Mouse (Mus musculus) forebrain, embryonic 15.5 days (tissue): Measurements from ENCODE around the gene Uqcrc1. TPM values are rescaled to one million over a fixed set of nuclear protein-coding genes. Genes with fewer than 3 reads are reported as not detected.

ENCODE experiments used
- ATAC-seq: fragments of 200-750 bp; cut with Nextera tagmentation; replicated peaks from 2 replicates; pipeline ENCODE4 v1.8.0; 2017; ENCODE audit warnings: mild to moderate bottlenecking, moderate TSS enrichment, moderate library complexity
- H3K27ac ChIP-seq: fragments of 300-500 bp; sonication (generic); replicated peaks from 2 replicates; pipeline ENCODE4 v1.5.1; 2015; ENCODE audit warnings: mild to moderate bottlenecking, inconsistent platforms
- H3K27me3 ChIP-seq: fragments of 300-500 bp; sonication (generic); 2 replicates; pipeline ENCODE4 v1.6.1; 2015; ENCODE audit warnings: inconsistent platforms
- H3K36me3 ChIP-seq: fragments of 300-500 bp; sonication (generic); 2 replicates; pipeline ENCODE4 v1.6.1; 2015; ENCODE audit warnings: mild to moderate bottlenecking, inconsistent platforms
- H3K4me1 ChIP-seq: fragments of 300-500 bp; sonication (generic); 2 replicates; pipeline ENCODE4 v1.6.1; 2015; ENCODE audit warnings: inconsistent platforms
- H3K4me2 ChIP-seq: fragments of 300-500 bp; sonication (generic); replicated peaks from 2 replicates; pipeline ENCODE4 v1.6.1; 2015; ENCODE audit warnings: mild to moderate bottlenecking, inconsistent platforms
- H3K4me3 ChIP-seq: fragments of 300-500 bp; sonication (generic); 2 replicates; pipeline ENCODE4 v1.5.1; 2015; ENCODE audit warnings: mild to moderate bottlenecking, inconsistent platforms
- H3K9ac ChIP-seq: fragments of 300-500 bp; sonication (generic); replicated peaks from 2 replicates; pipeline ENCODE4 v1.6.1; 2015; ENCODE audit warnings: mild to moderate bottlenecking, inconsistent platforms
- H3K9me3 ChIP-seq: fragments of 300-500 bp; sonication (generic); 2 replicates; pipeline ENCODE4 v1.6.1; 2016; ENCODE audit warnings: inconsistent platforms
- WGBS: fragments of 180-500 bp; shearing (Covaris S2); methylation state at CpG from one replicate; pipeline ENCODE4 v1.1.7; 2015; ENCODE audit warnings: mixed read lengths; 5-methylcytosine and 5-hydroxymethylcytosine counted together
- polyA plus RNA-seq: library from polyadenylated mRNA; unstranded; fragments of >200 nt; fragmentation: Nextera tagmentation; extraction: Ambion mirVana; gene quantifications from 2 replicates; pipeline ENCODE4 v1.2.1, GENCODE M21; 2015

The Uqcrc1 gene
- polyA plus RNA-seq, 1 experiment from 2014 or later, result 384 TPM

DNA sequence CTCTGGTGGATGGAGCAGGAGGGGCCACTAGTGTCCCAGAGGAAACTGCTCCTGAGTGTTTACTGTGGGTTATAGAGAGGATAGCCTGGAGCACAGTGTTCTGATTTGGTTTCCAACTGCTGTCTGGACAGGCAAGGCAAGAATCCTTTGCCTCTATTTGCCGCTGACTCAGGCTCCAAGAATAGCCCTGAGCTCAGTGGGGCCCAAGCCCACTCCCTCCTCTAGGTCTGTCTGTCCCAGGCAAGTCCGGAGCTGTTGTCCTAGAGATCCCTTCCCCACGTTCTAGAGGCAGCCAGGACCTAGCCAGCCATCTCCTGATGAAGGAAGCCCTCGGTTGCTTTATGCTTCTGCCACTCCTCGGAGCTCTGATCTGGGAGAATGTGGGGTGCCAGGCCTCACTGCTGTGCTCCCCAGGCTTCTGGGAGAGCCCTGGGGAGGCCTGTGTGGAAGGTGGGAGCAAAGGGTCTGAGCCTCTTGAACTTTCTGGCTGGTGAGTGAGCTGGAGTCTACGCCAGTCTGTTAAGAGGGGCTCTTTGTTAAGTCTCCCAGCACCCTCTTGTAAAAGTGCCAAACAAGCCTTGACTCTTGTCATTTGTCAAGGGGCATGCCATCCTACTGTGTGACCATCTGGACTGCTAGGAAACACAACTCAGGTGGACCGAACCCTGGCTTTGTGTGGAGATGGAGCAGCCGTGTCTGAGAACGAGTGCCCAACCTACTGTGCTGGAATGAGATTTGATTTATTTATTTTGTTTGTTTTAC is 13.7 kb downstream of the Uqcrc1 start:
- H3K27ac ChIP-seq, result no peak overlapping the region
- no peak for ATAC-seq
- peaks cover 18% of the 10 kb centered on the region for H3K27me3 ChIP-seq
- H3K9ac ChIP-seq, result no peak overlapping the region
- H3K4me2 ChIP-seq, result no peak overlapping the region
- H3K36me3 ChIP-seq, result peaks cover 56% of the 10 kb centered on the region
- H3K4me3 ChIP-seq, result no peak overlapping the region
- H3K4me1 ChIP-seq, result no peaks in the 10 kb centered on the region
- 87% methylated on average over 9 of the region's 9 CpGs for WGBS
- H3K9me3 ChIP-seq, result no peaks in the 10 kb centered on the region

DNA sequence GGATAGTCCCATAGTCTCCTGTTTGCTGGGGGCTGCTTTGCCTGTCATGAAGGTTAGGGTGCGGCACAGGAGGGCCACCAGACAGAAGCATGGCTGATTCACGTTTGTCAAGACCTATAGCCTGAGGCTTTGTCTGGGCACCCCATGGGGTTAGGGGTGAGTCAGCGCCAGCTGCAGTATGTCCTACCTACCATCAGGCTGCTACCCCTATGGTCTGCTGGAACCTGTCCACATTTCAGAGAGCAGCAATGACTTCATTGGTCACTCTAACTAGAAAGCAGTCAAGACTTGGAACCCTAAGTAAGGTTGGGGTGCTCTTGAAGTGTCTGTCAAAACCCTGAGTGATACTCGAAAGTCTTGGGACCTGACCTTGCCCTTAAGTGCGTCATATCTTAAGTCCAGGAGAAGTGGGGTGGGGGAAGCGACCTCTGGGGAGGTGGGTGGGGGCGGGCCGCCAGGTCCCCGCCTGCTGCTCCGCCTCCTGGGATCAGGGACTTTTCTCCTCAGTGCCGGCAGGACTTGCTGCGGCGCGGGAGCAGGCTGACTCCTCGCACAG is 16.7 kb downstream of the Uqcrc1 start, which contains the start of gene Col7a1:
Gene Col7a1 (plus strand): TSS at position 506 of the 556 bp plus-strand sequence.
- Histone ChIP-seq H3K27me3 (peaks cover 18% of the 10 kb centered on the region), H3K36me3 (peaks cover 27% of the 10 kb centered on the region), H3K4me1 (no peaks in the 10 kb centered on the region), H3K27ac (no peak within 1 kb of the TSS), H3K4me2 (no peak within 1 kb of the TSS), H3K4me3 (no peak within 1 kb of the TSS), H3K9ac (no peak within 1 kb of the TSS), H3K9me3 (no peaks in the 10 kb centered on the region)
- whole genome bisulfite sequencing, result 10% methylated on average over 15 of the region's 15 CpGs
- no peak for ATAC-seq

DNA sequence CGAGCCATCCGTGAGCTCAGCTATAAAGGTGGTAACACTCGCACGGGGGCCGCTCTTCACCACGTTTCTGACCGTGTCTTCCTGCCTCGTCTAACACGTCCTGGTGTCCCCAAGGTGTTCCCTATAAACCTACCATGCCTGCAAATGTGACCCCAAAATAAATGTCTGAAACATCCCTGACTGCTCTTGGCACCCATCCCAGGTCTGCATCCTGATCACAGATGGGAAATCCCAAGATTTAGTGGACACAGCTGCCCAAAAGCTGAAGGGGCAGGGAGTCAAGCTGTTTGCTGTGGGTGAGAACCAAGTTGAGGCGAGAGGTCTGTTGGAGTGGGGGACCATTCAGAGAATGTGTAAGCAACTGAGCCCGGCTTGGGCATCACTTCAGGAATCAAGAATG is 18.8 kb downstream of the Uqcrc1 start:
- Histone ChIP-seq H3K36me3 (peaks cover 7% of the 10 kb centered on the region), H3K27ac (no peak overlapping the region), H3K4me1 (no peaks in the 10 kb centered on the region), H3K4me3 (no peak overlapping the region), H3K9me3 (no peaks in the 10 kb centered on the region), H3K27me3 (peaks cover 18% of the 10 kb centered on the region), H3K4me2 (no peak overlapping the region), H3K9ac (no peak overlapping the region)
- 91% methylated on average over 11 of the region's 11 CpGs for WGBS
- no peak for ATAC-seq

DNA sequence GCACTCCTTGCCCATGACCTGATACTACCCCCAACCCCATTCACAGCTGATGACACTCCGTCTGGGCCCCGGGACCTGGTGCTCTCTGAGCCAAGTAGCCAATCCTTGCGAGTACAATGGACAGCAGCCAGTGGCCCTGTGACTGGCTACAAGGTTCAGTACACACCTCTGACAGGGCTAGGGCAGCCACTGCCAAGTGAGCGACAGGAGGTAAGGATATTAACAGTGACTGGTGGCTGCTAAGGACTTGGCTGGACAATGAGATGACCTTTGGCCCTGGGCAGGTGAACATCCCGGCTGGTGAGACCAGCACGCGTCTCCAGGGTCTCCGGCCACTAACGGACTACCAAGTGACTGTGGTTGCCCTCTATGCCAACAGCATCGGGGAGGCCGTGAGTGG is 19.4 kb downstream of the Uqcrc1 start:
- Histone ChIP-seq H3K36me3 (peaks cover 3% of the 10 kb centered on the region; the same call in 1 of the 2 replicates), H3K4me3 (no peak overlapping the region), H3K9me3 (no peaks in the 10 kb centered on the region), H3K4me2 (no peak overlapping the region), H3K27ac (no peak overlapping the region), H3K9ac (no peak overlapping the region), H3K27me3 (peaks cover 18% of the 10 kb centered on the region), H3K4me1 (no peaks in the 10 kb centered on the region)
- ATAC-seq, result no peak
- WGBS, result 92% methylated on average over 11 of the region's 11 CpGs

- Histone ChIP-seq H3K27me3 (no peaks in the 10 kb centered on the region), H3K4me1 (no peaks in the 10 kb centered on the region), H3K27ac (no peak overlapping the region), H3K36me3 (no peaks in the 10 kb centered on the region), H3K4me2 (no peak overlapping the region), H3K9ac (no peak overlapping the region), H3K4me3 (no peak overlapping the region), H3K9me3 (no peaks in the 10 kb centered on the region)
- no peak for ATAC-seq
- WGBS, result 84% methylated on average over 3 of the region's 3 CpGs
Measured at GRCm38 (mm10) chr9:108963577-108963976, 27.1 kb downstream of the Uqcrc1 start.

DNA sequence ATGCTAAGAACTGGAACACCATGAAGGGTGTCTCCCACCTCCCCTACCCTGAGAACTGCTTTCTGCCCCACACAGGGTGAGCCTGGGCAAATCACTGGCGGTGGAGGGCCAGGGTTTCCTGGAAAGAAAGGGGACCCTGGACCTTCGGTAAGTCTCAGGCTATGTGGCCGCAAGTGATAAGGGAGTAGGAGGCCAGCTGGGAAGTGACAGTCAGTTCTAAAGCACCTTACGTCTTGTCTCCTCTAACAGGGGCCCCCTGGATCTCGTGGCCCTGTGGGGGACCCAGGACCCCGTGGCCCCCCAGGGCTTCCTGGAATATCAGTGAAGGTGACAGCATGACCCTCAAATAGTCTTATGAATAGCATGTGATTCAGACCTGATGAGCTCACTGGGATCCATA is 27.9 kb downstream of the Uqcrc1 start:
- Histone ChIP-seq H3K4me2 (no peak overlapping the region), H3K27ac (no peak overlapping the region), H3K4me1 (no peaks in the 10 kb centered on the region), H3K36me3 (no peaks in the 10 kb centered on the region), H3K9ac (no peak overlapping the region), H3K27me3 (no peaks in the 10 kb centered on the region), H3K4me3 (no peak overlapping the region), H3K9me3 (no peaks in the 10 kb centered on the region)
- no peak for ATAC-seq
- 80% methylated on average over 6 of the region's 6 CpGs for WGBS

- Histone ChIP-seq H3K9me3 (no peaks in the 10 kb centered on the region), H3K27ac (no peak overlapping the region), H3K9ac (no peak overlapping the region), H3K36me3 (no peaks in the 10 kb centered on the region), H3K27me3 (no peaks in the 10 kb centered on the region), H3K4me2 (no peak overlapping the region), H3K4me1 (no peaks in the 10 kb centered on the region), H3K4me3 (no peak overlapping the region)
- ATAC-seq, result no peak
- 82% methylated on average over 8 of the region's 8 CpGs for WGBS
Measured at GRCm38 (mm10) chr9:108970623-108971022, 34.2 kb downstream of the Uqcrc1 start.

DNA sequence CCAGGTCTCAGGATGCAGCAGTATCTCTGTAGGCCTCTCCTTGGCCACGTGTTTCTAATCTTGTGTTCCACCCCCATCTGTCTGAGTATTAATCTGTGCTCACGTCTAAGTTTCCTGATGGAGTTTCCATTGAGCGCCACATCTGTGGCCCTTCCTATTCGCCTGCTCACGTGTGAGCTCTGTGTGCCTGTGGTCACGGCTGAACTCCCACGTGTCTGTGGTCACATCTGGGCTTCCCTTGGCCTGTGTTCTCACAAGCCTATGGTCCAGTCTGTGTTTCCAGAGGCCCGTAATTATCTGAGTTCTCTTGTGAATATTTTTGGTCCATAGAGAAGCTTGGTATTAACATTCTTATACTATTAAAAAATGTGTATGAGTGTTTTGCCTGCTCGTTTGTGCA is 40.0 kb downstream of the Uqcrc1 start:
- no peak for ATAC-seq
- Histone ChIP-seq H3K27me3 (no peaks in the 10 kb centered on the region), H3K9ac (no peak overlapping the region), H3K4me1 (no peaks in the 10 kb centered on the region), H3K36me3 (no peaks in the 10 kb centered on the region), H3K27ac (no peak overlapping the region), H3K4me2 (no peak overlapping the region), H3K9me3 (no peaks in the 10 kb centered on the region), H3K4me3 (no peak overlapping the region)
- 87% methylated on average over 9 of the region's 9 CpGs for WGBS

- H3K36me3 ChIP-seq, result no peaks in the 10 kb centered on the region
- H3K27ac ChIP-seq, result no peak overlapping the region
- H3K9me3 ChIP-seq, result no peaks in the 10 kb centered on the region
- no peaks in the 10 kb centered on the region for H3K4me1 ChIP-seq
- H3K27me3 ChIP-seq, result no peaks in the 10 kb centered on the region
- no peak overlapping the region for H3K9ac ChIP-seq
- 76% methylated on average over 7 of the region's 7 CpGs for WGBS
- H3K4me3 ChIP-seq, result no peak overlapping the region
- H3K4me2 ChIP-seq, result no peak overlapping the region
- no peak for ATAC-seq
Measured at GRCm38 (mm10) chr9:108977966-108978365, 41.5 kb downstream of the Uqcrc1 start.

DNA sequence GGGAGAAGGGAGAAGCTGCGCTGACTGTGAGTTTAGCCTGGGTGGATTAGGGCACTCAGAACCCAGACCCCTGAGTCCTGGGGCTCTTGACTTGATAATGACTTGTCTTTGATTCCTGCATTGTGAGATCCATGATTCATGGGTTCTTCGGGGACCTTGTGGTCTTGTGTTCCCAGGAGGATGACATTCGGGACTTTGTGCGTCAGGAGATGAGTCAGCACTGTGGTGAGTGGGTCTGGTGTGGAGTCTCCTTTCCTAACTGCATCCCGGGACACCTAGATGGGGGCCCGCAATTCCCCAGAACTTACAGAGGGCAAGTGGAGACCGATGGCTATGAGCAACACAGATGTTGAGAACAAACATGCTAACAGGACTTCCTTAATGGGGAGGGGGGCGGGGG is 46.1 kb downstream of the Uqcrc1 start:
- ATAC-seq, result no peak
- Histone ChIP-seq H3K36me3 (no peaks in the 10 kb centered on the region), H3K27ac (no peak overlapping the region), H3K4me3 (no peak overlapping the region), H3K9ac (no peak overlapping the region), H3K4me1 (no peaks in the 10 kb centered on the region), H3K27me3 (no peaks in the 10 kb centered on the region), H3K9me3 (no peaks in the 10 kb centered on the region), H3K4me2 (no peak overlapping the region)
- 91% methylated on average over 8 of the region's 8 CpGs for WGBS

DNA sequence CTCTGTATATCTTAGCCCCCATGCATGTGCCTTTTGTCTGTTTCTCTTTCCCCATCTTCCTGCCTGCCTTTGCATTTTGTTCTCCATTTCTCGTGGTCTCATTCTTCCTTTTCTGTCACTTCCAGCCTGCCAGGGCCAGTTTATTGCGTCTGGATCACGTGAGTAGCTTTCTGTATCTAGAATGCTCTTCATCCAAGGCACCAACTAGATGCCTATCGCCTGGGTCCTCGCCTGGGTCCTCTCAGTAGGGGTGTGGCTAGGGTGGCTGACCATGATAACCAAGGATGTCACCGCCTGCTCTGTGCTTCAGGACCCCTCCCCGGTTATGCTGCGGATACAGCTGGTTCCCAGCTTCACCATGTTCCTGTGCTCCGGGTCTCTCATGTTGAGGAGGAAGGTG is 46.8 kb downstream of the Uqcrc1 start:
- no peak for ATAC-seq
- Histone ChIP-seq H3K27ac (no peak overlapping the region), H3K4me2 (no peak overlapping the region), H3K9ac (no peak overlapping the region), H3K27me3 (no peaks in the 10 kb centered on the region), H3K4me3 (no peak overlapping the region), H3K9me3 (no peaks in the 10 kb centered on the region), H3K36me3 (no peaks in the 10 kb centered on the region), H3K4me1 (no peaks in the 10 kb centered on the region)
- WGBS, result 82% methylated on average over 9 of the region's 9 CpGs

DNA sequence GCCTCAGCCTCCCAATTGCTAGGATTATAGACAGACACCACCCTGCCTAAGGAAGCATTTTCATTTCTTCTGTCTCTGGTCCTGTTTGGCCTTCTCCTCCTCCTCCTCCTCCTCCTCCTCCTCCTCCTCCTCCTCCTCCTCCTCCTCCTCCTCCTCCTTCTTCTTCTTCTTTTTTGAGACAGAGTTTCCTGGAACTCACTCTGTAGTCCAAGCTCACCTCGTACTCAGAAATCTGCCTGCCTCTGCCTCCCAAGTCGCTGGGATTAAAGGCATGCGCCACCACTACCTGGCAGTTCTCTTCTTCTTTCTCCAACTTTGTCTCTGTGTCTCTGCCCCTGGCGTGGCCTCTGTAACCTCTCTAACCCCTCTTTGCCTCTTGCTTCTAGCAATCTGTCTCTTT is 49.3 kb downstream of the Uqcrc1 start, which contains the start of gene Ucn2:
Gene Ucn2 (plus strand): TSS at position 301 of the 400 bp plus-strand sequence.
- Histone ChIP-seq H3K4me1 (peaks cover 5% of the 10 kb centered on the region), H3K36me3 (no peaks in the 10 kb centered on the region), H3K27me3 (no peaks in the 10 kb centered on the region), H3K9me3 (no peaks in the 10 kb centered on the region), H3K4me2 (no peak within 1 kb of the TSS), H3K4me3 (no peak within 1 kb of the TSS), H3K27ac (no peak within 1 kb of the TSS), H3K9ac (no peak within 1 kb of the TSS)
- no peak for ATAC-seq
- 83% methylated on average over 3 of the region's 4 CpGs for WGBS
